Comparison of ENCODE assay signal across 9 mouse cellular contexts in the genomic region with DNA sequence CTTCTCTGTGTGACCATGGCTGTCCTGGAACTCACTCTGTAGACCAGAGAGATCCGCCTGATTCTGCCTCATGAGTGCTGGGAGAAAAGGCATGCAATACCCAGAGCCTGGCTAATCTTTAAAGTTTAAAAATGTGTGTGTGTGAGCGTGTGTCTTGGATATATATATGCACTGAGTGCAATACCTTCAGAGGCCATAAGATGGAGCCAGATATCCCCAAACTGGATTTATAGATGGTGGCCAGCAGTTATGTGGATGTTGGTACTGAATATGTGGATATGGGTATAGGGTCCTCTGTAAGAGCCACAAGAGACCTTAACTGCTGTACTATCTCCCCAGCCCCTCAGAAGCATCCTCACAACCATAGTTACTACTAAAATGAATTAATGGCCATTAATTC.
DNase-seq lines count a peak whose midpoint lies in the region; TF ChIP-seq lines count a peak whose summit lies in the region.
"Had no signal": no experiment of that assay in that cellular context is flagged by ENCODE, and none has a peak within 500 bp of the region (broad histone marks: within the 10 kb centered on the region; RNA-seq: fewer than 3 reads in every experiment).

No protein-coding gene starts in this region.

- no peak for TF ChIP-seq POLR2A in cerebellum, adult 2 months (IDR thresholded peaks at IDR 0.05; ENCODE audit: borderline replicate concordance, insufficient read depth, low read length)

- H3K27me3 ChIP-seq in cerebellum, adult 2 months (ENCODE audit: control insufficient read depth, insufficient read depth, low read length) = no peaks in the 10 kb centered on the region

- no peak overlapping the region for H3K27ac ChIP-seq in cerebellum, adult 2 months (ENCODE audit: insufficient read depth, low read length)
- H3K27ac ChIP-seq in layer of hippocampus, adult 2 months = no peak overlapping the region
- H3K27ac ChIP-seq: limb, embryonic 15.5 days had no signal

- DNase-seq in cerebellum, adult 2 months = no peak
- DNase-seq in cerebellum, adult 8-10 months = no peak
- DNase-seq in layer of hippocampus, adult 2 months (ENCODE audit: low spot score in 2 of 2) = peak; percentile 26 to 51
- DNase-seq in layer of hippocampus, adult 9-11 months = no peak
- peak; percentile 51 for DNase-seq in CD4-positive helper T cell, adult 2 months (ENCODE audit: low read depth, low spot score)
- peak; percentile 59 for DNase-seq in forelimb bud, embryonic 11.5 days (ENCODE audit: low read depth, low spot score)
- peak; percentile 80 for DNase-seq in retina, embryonic 14.5 days (ENCODE audit: low spot score)
- DNase-seq in urinary bladder, postnatal 25 days (ENCODE audit: low spot score) = no peak

- no peak overlapping the region for H3K4me3 ChIP-seq in cerebellum, adult 2 months (replicated peaks; ENCODE audit: insufficient read depth, low read depth, low read length)
- no peak overlapping the region for H3K4me3 ChIP-seq in layer of hippocampus, adult 2 months
- H3K4me3 ChIP-seq: limb, embryonic 15.5 days had no signal

- no peaks in the 10 kb centered on the region for H3K4me1 ChIP-seq in cerebellum, adult 2 months (ENCODE audit: control insufficient read depth, insufficient read depth, low read length)

- TF ChIP-seq CTCF in cerebellum, adult 2 months (IDR thresholded peaks at IDR 0.05; ENCODE audit: borderline replicate concordance, insufficient read depth, low read depth, low read length) = peak; percentile 22; the same call in 1 of the 2 replicates
- peak; percentile 88 for TF ChIP-seq CTCF in layer of hippocampus, adult 2 months (conservative IDR thresholded peaks at IDR 0.05)

- 36% methylated on average over 2 of the region's 2 CpGs for WGBS in cerebellum, adult 2 months

Comparison
In these comparisons a context has a peak if more than half of its experiments do, and no peak if none do; other contexts are left out.
1. DNase-seq: peak in layer of hippocampus, adult 2 months (2 of 2), CD4-positive helper T cell, adult 2 months (single experiment), forelimb bud, embryonic 11.5 days (single experiment) and retina, embryonic 14.5 days (single experiment); none in cerebellum, adult 2 months (0 of 2), cerebellum, adult 8-10 months (single experiment), layer of hippocampus, adult 9-11 months (single experiment) and urinary bladder, postnatal 25 days (single experiment).